Mouse (Mus musculus) layer of hippocampus, postnatal 25 days (tissue): Measurements from ENCODE around the gene Apeh. TPM values are rescaled to one million over a fixed set of nuclear protein-coding genes. Genes with fewer than 3 reads are reported as not detected.
A peak's percentile ranks its signal among the peaks of the same experiment; 100 is the strongest.
"Not testable (repeated sequence)": the region's sequence is repeated elsewhere in the genome, so short reads cannot be mapped to it uniquely, and the experiment has no call there.

ENCODE experiments used
- DNase-seq, 2 experiments: peaks; one replicate each; pipeline ENCODE4 v3.0.0; 2022; ENCODE audit warnings: mixed read lengths in 2 of 2, low spot score in 1 of 2; ENCODE audit errors: extremely low spot score in 1 of 2
- total RNA-seq, 2 experiments: library from RNA; stranded (reverse); gene quantifications; 2 replicates each; pipeline ENCODE4 v1.2.3; 2021

Apeh gene
- 10 to 100 TPM; 32.0 to 32.7 TPM for total RNA-seq

DNA sequence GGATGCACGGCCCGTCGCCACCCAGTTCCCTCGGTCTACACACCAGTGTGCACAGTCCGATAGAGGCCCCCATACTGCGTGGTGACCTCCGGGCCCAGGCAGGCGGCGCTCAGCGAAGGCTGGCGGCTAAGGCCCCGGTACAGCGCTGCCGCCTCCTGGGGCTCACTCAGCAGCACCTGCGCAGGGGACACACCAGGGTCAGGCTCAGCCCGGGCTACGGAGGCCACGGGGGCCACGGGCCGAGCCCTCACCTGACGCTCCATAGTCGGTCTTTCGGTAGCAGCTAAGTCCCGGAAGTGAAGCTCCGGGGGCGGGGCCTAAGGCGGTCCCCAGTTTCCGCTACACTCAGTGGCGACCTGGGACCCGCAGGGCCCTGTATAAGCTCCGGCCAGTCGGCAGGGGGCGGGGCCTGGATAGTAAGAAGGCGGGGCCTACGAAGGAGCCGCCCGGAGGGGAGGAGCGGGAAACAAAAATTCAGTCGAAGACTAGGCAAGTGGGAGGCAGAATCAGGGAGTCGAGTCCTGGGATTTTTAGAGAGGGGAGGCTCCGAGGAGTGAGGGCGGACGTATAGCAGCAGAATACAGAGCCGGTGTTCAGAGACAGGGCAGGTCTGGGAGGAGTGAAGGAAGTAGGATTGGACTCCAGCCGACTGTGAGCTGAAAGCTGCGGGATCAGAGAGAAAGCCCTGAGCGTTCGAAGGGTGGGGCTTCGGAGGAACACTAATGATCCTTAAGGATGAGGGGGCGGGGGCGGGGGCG is at the start of gene Apeh:
Apeh (minus strand) TSS at position 423 of the 758 bp plus-strand sequence.
- DNase-seq, result peak; percentile 67 to 73

DNA sequence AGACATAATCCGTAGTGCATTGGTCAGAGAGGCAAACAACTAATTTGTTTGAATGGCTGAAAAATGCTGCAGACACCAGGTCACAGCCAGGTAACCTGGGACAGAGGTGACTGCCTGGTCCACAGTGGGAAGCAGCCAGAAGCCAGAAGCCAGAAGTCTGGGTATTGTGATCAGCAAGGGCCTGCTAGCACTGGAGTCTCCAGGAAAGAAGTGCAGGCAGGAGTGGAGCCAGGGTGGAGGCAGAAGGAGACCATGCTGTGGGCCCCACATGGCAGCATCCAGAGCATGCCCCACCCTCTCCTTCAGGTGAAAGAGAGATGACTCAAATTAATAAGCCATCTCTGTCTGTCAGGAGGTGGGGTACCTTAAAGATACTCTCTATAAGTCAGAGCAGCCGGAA is 49.1 kb upstream of the Apeh start:
- no peak for DNase-seq

- DNase-seq, result no peak
These were observed 47.0 kb upstream of the Apeh start for GRCm38 (mm10) chr9:108141387-108141786.

DNA sequence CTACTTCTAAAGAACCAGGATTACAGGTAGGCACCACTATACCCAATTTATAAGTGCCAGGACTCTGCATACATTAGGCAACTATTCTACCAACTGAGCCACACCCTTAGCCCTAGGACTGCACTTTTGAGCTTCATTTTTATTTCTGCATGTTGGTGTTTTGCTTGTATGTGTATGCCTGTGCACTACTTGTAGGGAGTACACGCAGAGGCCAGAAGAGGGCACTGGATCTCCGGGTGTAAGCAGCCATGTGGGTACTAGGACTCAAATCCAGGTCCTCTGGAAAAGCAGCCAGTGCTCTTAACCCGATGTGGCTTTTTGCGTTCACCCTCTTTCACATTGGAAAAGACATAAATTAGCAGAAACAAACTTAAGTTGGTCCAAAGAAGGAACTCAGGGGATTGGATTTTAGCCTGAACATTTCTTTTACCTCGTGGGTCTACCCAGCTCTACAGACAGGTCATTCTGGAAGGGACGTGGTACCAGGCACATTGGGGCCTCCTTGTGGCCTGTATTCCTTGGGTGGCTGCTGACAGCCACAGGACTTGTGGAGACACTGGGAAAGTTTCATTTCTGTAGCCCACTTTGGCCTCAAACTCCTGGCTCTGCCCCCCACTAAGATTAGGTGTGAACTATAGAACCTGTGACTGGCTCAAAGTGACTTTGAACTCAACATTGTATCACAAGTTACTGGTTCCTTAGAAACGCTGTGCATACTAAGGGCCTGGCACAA is 45.7 kb upstream of the Apeh start:
- no peak for DNase-seq

DNA sequence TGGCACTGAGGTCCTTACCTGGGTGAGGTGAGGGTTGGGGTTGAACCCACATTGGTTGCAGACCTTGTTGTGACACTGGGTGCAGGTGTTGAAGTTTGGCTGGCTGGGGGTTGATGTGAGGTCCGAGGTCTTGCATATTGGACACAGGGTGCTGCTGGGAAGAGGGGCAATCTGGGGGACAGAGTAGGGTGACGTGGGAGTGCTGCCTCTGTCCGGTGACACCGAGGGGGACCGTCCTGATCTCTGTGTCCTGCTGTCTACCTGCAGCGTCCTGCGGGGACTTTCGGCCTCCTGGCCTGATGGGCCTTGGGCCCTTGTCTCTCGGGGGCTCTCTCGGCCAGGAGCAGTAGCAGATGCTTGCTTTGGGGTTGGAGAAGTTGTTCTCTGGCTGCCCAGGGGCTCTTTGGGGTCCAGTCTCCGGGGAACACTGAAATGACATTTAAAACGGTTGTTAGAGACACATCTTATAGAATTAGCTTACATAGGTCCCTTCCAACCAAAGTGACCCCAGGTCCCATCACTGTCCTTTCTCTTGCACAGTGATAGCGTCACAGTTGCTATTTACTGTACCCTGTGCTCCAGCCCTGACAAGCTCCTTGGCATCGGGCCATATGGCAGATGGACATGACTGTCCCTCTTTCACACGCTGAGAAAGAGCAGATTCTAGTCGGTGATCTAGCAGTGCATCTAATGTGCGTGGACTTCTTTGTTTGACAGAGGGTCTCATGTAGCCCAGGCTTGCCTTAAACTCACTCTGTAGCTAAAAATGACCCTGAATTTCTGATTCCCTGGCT is 45.0 kb upstream of the Apeh start:
- no peak for DNase-seq

DNA sequence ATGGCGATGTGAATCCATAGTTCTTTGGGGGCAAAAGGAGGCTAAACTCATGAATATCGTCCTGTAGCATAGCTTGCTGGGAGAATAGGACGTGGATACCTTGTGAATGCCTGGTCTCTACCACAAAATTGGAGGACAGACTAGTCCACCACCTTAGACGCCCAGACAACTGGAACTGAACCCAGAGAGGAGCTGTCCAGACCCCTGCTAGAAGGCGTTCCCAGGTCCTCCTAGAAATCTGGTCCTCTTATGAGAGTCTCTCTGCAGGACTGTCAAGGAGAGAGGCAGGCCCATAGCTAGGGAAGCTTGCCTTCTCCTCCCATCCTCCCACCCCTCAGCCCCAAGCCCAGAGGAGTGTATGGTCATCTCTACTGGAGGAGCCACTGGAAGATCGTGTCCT is 43.7 kb upstream of the Apeh start:
- no peak for DNase-seq

- peak; percentile 54 to 62 for DNase-seq
These were observed 43.1 kb upstream of the Apeh start for GRCm38 (mm10) chr9:108137523-108137922.

DNA sequence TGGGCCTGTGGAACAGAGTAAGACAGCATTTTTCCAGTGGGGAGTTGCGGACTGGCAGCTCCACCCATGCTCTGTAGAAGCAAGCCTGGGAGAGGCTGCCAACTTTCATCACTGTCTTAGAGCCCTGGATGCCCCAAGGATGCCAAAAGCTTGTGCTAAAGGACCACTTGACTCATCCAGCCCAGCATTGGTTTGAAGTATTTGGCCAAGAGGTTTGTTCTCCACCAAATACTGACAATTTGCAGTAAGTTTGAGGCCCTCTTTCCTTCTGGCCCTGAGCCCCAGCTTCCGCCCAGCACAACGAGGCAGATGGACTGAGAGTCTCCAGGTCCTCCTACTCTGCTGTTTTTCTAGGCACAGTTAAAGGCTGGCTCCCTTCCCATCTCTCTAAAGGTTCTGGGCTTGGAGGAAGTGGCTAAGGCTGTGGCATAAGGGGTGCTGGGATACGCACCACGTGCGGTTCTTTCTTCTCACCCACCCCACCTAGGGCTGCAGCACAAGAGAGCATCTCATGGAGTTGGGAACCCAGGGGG is 42.6 kb upstream of the Apeh start:
- DNase-seq, result no peak

DNA sequence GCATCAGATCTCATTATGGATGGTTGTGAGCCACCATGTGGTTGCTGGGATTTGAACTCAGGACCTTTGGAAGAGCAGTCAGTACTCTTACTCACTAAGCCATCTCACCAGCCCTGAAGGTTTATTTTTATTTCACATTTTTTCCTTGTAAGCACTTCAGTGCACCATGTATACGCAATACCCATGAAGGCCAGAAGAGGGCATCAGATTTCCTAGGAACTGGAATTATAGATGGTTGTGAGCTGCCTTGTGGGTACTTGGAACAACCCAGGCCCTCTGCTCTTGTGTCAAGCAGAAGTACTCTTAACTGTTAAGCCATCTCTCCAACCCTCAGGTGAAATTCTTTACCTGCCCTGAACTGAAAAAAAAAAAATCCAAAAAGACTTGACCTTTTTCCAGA is 41.8 kb upstream of the Apeh start:
- no peak for DNase-seq

DNA sequence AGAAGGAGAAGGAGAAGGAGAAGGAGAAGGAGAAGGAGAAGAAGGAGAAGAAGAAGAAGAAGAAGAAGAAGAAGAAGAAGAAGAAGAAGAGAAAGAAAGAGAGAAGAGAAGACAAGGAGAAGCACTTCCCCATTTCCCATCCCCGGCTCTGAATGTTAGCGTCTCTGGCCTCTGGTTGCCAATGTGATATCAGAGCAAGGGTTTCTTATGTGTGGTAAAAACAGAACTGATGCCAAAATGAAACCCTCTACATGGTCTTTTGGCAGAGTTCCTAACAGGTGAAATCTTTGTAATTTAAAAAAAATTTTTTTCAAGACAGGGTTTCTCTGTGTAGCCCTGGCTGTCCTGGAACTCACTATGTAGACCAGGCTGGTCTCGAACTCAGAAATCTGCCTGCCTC is 41.3 kb upstream of the Apeh start:
- DNase-seq, result not testable (repeated sequence)

DNA sequence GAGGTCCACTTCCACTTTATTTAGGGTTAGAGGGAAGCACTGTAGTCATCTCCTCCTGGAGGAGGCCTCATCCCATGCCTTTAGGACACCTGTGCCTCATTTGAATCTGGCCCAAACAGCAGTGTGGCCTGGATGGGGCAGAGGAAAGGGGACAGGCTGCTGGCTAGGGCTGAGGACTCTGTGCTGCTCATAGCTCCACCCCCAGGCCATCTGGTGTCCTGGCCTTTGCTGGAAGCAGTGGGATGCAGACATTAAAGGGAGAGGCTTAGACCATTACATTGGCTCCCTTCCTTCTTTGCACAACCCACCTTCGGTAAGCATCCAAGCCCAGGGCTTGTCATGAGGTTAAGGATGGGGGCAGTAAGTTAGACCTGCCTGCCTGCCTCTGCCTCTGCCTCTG is 39.1 kb upstream of the Apeh start:
- DNase-seq, result no peak

- no peak for DNase-seq
These were observed 38.0 kb upstream of the Apeh start for GRCm38 (mm10) chr9:108132373-108132772.

- DNase-seq, result no peak
These were observed 37.1 kb upstream of the Apeh start for GRCm38 (mm10) chr9:108131502-108131901.

DNA sequence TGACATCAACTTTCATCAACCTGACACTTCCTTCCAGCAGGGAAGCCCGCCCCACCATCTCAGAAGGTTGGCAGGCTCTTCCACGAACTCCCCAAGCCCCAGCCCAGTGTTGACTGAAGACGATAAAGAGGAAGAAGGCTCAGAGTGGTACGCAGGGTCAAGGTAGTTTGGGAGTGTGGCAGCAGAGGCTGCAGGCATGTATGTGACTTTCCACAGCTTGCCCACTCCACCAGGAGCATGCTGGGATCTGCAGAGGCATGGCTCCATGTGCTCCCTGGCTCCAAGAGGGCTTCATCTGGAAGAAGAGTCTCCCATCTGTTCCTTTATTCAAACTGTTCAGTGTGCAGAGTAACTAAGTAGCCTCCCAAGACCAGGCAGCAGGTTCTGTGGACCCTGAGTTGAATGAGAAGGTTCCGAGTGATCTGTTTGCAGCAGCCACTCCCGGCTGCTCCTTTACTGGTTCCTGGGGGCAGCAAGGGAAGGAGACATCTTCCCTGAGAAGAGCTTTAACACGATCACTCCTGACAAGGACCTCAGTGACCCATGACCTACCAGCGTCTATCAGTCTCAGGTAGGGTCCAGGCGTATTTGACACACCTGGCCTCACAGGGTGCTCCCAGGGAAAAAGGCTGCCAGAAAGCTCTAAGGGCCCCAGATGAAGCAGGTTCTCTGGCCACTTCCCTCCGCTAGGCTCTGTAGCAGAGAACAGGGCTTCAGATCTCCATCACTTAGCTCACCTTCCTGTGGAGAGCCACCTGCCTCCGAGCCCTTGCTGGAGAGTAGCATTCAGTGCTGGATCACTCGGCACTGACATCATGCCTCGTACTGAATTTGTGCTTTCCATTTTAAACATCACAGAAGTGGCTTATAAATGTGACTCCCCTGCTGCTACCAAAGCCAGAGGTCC is 34.9 kb upstream of the Apeh start:
- no peak for DNase-seq

DNA sequence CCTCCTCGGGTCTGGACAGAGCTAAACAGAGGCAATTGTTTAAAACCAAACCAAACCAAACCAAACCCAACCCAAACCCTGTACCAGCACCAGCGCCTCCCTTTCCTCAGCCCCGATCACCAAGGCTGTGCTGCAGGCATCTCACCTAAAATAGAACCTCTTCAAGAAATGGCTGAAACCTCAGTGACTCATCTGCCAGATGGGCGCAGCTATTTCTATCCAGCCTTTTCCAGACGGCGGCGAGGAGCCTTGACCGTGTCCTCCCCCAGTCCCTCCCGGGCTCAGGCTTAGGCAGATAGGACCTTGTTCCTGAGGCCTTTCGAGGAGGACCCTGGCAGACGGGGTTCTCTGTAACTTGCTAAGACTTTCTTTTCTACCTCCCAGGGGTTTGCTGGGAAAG is 33.8 kb upstream of the Apeh start:
- DNase-seq, result no peak

GRCm38 (mm10) chr9:108126436-108127180 is 32.2 kb upstream of the Apeh start:
- DNase-seq, result no peak

- no peak for DNase-seq
These were observed 31.3 kb upstream of the Apeh start for GRCm38 (mm10) chr9:108125731-108126130.

DNA sequence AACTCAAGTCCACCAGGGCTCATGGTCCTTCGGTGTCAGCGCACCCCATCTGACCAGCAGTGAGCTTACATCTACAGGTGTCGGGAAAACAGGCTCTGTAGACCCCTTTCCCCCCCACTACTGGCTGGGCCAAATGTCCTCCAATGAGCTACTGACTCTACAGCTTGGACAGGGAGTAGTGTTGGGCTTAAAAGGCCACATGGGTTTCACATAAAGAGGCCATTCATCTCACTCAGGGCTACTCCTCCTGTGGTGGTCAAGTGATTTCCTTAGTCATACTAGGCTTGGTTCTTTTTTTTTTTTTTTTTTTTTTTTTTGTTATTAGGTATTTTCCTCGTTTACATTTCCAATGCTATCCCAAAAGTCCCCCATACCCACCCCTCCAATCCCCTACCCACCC is 29.5 kb upstream of the Apeh start:
- no peak for DNase-seq
